Mouse (Mus musculus) WW6 (cell line): ENCODE measurements around the gene Tll1.
"Not testable (repeated sequence)": the region's sequence is repeated elsewhere in the genome, so short reads cannot be mapped to it uniquely, and the experiment has no call there.

Source experiments
- DNase-seq: peaks from one replicate; pipeline ENCODE4 v3.0.0-alpha.2; 2013; ENCODE audit warnings: low read depth, low spot score

The Tll1 gene

GRCm38 (mm10) chr8:64059867-64060266, 146.2 kb downstream of the Tll1 start:
- no peak for DNase-seq

GRCm38 (mm10) chr8:64057571-64057970, 148.5 kb downstream of the Tll1 start:
- no peak for DNase-seq

GRCm38 (mm10) chr8:64048556-64048955, 157.5 kb downstream of the Tll1 start:
- DNase-seq: no peak

- DNase-seq: no peak
Measured at GRCm38 (mm10) chr8:64047963-64048505, 158.0 kb downstream of the Tll1 start.

- DNase-seq: no peak
Measured at GRCm38 (mm10) chr8:64041303-64041884, 164.7 kb downstream of the Tll1 start.

GRCm38 (mm10) chr8:64030672-64031385, 175.2 kb downstream of the Tll1 start:
- no peak for DNase-seq

- DNase-seq: no peak
Measured at GRCm38 (mm10) chr8:64030081-64030480, 176.0 kb downstream of the Tll1 start.

GRCm38 (mm10) chr8:64029525-64029924, 176.5 kb downstream of the Tll1 start:
- no peak for DNase-seq

GRCm38 (mm10) chr8:64024359-64024758, 181.7 kb downstream of the Tll1 start:
- no peak for DNase-seq

- DNase-seq: no peak
Measured at GRCm38 (mm10) chr8:64023579-64023978, 182.5 kb downstream of the Tll1 start.

- DNase-seq: no peak
Measured at GRCm38 (mm10) chr8:64023027-64023426, 183.0 kb downstream of the Tll1 start.

- DNase-seq: not testable (repeated sequence)
Measured at GRCm38 (mm10) chr8:63970612-63971391, 235.3 kb downstream of the Tll1 start.
